Mouse (Mus musculus) brain, embryonic 18.5 days (tissue): ENCODE measurements around the gene Ccnd3.
A peak's percentile ranks its signal among the peaks of the same experiment; 100 is the strongest.

Source experiments
- DNase-seq: peaks from one replicate; pipeline ENCODE4 v3.0.0-alpha.2; 2012; ENCODE audit warnings: low read depth, low spot score

Gene Ccnd3

DNA sequence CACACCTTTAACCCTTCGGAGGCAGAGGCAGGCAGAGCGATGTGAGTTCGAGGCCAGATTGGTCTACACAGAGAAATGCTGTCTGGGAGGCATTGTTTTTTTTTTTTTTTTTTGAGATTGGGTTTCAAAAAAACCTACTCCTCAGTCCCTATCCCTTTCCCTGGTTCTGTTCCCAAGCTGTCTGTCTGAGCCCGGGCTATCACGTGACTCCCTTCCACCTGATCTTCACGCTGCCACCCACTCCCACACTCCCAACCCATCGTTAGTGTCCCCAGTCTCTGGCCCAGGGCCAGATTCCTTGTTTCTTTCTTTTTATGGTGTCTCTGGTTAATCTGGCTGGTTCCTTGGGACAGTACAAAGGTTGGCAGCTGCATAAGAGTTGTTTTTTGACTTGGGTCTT lies 46.2 kb downstream of the Ccnd3 start:
- DNase-seq = no peak

DNA sequence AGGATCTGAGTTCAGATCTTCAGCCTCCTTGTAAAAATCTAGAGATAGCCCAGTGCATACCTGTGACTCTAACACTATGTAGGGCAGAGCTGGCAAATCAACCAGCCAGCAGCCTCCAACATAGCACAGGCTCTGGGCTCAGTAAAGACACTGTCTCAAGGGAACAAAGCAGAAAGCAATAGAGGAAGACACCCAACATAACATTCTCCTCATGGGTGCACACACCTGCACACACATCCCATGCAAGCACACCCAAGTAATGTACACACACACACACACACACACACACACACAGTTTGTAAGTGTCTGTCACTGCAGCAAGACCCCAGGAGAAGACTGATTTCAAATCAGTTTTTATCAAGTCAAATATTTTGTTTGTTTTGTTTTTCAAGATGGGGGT lies 48.1 kb downstream of the Ccnd3 start:
- no peak for DNase-seq

DNA sequence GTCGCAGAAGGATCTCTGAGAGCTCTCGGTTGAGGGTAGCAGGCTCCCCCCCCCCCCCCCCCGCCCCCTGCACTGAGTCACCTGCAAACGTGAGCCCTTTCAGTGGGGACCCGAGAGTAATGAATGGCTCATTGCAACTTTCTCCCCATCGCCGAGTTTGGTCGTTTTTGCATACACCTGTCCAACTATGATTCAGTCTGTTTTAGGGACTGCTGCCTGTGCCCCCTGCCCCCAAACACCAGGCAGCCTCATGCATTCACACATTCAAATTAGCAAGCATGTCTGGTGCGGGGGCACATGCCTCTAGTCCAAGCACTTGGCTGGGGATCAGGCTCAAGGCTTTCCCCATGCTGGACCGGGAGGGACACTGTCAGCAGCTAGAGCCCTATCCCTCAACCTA lies 49.8 kb downstream of the Ccnd3 start:
- no peak for DNase-seq

DNA sequence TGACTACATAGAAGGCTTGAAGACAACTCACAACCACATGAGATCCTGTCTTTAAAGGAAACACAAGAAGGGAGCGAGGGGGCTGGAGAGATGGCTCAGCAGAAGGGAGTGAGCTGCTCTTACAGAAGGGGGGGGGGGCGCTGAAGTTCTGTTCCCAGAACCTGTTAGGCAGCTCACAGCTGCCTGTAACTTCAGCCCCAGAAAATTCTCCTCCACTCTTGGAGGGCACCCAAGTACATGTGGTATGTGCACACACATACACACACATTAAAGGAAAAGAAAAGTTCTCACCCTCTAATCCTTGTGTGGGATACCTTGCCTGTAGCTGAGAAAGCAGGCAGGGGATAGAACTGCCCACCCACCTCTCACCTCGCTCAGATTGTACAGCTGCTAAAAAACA lies 52.3 kb downstream of the Ccnd3 start:
- no peak for DNase-seq

DNA sequence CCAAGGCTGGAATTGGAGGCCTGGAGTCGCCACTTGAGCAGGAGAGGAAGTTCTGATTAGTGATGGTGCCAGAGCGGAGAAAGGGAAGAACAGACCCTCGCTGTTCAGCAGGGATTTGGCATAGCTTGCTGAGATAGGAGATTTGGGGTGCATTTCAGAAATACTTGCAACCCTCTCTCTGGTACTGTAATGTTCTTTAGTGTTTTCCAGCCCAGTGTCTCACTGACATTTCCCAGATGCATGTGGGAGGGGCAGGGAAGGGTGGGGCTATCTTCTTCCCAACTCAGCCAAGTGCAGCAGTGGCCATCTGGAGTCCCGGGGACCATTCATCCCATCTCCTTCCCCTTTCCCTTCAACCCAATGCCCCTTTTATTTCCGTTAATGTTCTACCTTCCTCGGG lies 54.9 kb downstream of the Ccnd3 start:
- no peak for DNase-seq

DNA sequence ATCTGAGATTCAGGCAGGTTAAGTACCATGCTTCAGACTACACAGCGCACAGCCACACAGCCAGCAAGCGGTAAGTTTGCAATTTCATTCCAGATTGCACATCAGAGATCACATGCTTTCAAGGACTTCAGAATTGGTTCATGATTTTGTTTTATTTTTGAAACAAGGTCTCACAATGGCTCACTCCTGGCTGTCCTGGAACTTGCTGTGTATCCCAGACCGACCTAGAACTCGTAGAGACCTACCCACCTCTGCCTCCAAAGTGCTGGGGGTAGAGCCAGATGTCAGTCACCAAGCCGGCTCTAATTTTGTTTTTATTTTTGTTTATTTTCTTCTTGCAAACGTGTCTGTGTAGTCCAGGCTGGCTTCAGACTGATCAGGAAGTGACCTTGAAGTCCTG lies 58.0 kb downstream of the Ccnd3 start:
- no peak for DNase-seq

DNA sequence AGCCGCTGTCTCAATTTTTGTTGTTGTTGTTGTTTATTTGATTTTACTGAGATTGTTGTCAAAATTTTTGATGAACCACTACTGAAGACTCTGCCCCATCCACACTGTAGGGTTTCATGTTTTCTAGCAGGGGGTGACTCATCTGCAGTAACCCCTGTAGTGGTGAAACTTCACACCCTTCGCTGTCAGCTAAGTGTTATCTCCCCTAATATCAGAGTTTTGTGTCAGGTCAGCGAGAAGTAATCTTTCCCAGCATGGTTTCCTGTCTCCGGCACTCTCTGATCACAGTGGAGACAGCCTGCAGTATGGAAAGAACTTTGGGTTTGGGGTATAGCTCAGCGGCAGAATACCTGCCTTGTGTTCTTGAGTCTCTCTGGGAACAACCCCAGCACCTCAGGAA lies 59.8 kb downstream of the Ccnd3 start:
- DNase-seq = no peak

DNA sequence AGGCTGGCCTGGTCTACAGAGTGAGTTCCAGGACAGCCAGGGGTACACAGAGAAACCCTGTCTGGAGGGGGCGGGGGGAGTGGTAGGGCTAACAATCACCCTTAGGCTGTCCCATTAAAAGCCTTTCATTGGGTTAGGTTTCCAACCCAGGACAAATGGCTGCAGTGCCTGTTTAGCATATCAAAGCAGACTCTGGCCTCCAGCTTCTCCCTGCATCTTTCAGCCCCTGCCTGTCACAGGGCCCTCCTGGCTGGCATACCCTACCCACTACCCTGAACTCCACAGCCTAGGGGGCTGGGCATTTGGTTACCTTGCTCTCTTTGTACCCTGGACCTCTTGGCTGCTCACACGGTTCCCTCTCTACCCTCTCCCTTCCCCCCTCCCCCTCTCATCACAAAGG lies 61.3 kb downstream of the Ccnd3 start:
- DNase-seq = no peak

DNA sequence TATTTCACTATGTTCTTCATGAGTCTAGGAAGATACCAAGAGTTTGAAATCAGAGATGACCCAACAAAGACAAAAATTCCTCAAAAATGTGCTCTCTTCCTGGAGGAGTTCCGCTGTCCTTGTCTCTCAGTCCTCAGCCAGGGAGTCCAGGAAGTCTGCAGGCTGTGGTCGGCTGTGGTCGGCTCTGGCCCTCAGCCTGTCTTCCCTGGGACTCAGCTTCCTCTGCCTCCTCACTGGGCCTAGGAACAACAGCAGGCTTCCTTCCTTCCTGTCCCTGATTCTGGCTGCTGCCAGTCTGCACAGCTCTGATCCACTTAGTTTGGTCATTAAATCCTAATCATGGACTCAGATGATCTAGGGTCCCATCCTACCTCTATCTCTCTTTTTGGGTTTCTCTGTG lies 62.4 kb downstream of the Ccnd3 start:
- no peak for DNase-seq

DNA sequence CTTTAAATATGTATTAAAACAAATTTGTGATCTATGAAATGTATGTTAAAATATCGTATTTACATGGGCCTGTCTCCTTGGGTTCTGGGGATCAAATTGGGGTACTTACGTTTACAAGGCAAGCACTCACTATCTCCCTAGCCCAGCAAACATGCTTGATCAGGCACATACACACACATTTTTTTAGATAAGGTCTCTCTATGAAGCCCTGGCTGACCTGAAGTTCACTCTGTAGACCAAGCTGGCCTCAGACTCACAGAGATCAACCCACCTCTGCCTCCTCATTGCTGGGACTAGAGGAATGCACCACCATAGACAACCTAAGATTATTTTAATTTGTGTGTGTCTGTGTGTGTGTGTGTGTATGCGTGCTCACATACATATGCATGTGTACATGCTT lies 63.5 kb downstream of the Ccnd3 start:
- DNase-seq = no peak

DNA sequence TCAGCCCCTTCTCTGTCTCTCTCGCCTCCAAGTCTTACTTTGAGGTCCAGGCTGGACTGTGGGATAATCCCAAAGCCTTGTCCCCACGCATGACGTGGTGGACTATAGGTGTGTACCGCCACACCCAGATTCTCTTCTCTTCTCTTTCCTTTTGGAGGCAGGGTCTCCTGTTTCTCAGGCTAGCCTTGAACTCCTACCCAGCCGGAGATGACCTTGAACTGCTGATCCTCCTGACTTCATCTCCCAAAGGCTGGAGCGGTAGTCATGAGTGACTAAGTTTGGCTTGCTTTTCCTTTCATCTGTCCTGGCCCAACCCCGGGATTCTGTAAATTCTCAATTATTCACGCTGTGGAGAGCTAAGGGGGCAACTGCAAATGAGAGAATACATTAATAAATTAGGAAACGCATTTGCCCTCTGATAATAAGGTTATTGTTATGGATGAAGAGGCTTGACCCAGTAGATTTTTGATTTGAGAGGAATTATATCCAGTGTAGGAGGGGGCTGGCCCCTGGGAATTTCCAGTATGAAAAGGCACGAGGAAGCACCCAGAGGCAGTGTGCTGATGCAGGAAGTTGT lies 64.2 kb downstream of the Ccnd3 start:
- no peak for DNase-seq

DNA sequence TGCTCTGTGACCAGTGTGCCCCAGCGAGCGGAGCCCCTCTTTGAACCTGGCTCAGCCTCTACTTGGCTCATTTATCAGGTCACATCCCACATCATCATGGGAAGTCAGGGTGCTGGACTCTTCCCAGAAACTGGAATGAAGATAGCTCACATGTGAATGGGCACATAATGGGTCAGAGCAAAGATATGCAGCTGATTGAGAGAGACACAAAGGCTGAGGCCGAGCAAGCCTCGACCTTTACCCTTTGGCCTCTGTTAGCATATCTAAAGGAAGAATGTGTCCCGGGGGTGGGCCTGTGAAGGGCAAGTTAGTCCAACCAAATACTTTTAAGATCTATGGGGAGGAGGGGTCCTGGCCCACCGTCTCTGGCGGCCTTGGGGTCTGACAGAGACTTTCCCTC lies 66.8 kb downstream of the Ccnd3 start:
- DNase-seq = no peak

DNA sequence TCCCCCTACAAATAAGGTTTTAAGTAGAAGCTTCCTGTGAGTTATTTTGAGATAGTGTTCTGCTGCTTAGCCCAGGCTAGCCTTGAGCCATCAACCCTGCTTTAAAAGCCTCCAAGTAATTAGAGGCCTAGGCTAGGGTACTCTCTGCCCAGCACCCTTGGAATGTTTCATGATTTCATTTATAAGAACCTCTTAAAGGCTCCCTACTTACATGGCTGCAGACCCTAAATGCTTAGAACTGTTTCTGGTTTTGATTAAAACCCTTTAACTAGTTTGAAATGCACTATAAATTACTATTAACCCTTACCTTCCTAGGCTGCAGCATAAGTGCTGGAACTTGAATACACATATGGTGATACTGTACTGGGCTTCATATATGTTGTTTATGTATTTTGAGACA lies 67.6 kb downstream of the Ccnd3 start:
- DNase-seq = no peak

DNA sequence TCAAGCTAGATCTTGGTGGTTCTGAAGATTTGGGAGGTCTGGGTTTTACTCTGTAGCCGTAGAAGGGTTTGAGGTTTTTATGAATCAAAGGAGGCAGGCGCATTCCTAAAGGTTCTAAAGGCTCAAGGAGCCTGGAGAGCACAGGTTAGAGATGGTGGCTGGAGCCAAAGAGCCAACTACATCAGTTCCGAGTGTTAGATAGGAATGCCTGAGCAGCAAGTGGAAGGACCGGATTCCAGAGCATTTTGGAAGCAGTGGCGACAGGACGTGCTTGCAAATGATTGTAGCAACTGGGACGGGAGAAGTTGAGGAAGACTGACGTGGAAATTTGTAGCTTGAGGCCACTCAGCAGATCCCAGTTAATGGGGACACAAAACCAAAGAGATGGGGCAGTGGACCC lies 69.2 kb downstream of the Ccnd3 start:
- DNase-seq = no peak

DNA sequence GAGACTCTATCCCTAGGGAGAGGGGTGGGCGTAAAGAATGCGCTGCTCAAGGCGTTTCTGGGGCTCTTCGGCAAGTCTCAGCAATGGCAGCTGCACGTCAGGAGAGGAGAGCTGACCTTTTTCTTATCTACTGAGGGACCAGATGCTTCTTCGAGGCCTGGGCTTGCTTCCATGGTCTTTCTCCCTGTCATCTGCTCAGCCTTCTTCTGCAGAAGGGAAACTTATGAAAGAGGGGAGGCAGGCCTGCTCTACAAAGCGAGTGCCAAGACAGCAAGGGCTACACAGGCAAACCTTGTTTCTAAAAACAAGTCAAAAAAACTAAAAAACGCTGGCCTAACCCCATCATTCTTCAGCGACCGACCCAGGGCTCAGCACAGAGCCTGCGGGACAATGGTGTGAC lies 70.0 kb downstream of the Ccnd3 start:
- no peak for DNase-seq

DNA sequence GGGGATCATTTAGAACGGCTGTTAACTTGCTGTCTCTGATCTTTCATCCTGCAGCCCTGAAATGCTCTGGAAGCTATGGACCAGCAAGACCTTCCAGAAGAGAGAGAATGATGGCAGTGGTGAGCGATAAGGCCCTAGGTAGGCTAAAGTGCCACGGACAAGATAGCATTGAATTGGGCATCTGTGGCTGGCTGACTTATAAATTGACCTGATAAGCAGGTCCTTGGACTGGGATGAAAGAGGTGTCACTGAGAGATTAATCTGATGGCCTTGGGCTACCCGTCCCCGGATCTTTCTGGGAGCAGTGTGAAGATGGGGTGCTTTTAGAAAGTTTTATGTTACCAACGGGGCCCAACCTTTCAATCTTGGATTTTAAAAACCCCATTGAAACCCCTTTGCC lies 73.8 kb downstream of the Ccnd3 start:
- DNase-seq = no peak

DNA sequence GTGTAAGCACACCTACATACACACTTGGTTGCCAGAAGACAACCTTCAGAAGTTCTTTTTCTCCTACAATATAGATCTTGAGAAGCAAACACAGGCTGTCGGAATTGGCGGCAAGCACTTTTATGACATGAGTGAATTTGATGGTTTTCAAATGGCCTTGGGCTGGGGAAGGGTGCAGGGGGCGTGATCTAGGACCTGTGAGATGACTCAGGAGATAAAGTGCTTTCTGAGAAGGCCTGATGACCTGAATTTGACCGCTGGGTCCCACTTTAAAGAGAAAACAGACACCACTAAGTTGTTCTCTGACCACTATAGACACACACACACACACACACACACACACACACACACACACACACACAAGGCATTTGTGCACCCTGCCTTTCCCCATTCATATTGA lies 76.1 kb downstream of the Ccnd3 start:
- DNase-seq = no peak

DNA sequence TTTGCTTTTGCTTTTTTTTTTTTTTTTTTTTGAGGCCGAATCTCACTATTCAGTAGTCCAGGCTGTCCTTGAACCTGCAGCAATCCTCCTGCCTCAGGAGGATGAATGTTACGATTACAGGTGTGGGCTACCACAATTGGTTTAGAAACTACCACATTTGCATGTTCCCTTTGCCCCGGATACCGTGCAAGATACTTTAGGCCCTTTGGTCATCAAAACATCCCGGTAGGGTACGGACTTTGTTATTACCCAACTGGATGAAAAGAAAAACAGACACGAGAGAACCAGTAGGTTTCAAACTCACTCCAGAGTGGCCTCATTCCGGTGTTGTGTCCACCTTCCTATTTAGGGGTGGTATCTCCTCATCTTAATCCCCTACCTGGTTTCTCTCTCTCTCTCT lies 83.7 kb downstream of the Ccnd3 start:
- no peak for DNase-seq

DNA sequence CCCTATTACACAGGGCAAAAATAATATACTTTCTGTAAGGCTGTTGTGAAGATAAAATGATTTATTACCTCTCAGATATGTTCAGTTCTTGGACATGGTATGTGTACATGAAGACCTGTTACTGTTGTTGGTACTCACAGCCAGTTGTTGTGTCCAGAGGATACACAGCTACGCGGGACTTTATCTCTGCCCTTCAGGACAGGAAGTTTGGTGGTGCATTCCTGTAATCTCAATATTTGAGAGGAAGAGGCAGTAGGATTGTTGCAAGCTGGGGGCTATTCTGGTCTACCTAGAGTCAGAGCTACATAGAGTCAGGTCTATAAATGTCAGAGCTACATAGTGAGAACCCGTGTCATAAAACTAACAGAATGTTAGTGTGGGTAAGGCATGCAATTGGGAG lies 86.2 kb downstream of the Ccnd3 start:
- DNase-seq = no peak

DNA sequence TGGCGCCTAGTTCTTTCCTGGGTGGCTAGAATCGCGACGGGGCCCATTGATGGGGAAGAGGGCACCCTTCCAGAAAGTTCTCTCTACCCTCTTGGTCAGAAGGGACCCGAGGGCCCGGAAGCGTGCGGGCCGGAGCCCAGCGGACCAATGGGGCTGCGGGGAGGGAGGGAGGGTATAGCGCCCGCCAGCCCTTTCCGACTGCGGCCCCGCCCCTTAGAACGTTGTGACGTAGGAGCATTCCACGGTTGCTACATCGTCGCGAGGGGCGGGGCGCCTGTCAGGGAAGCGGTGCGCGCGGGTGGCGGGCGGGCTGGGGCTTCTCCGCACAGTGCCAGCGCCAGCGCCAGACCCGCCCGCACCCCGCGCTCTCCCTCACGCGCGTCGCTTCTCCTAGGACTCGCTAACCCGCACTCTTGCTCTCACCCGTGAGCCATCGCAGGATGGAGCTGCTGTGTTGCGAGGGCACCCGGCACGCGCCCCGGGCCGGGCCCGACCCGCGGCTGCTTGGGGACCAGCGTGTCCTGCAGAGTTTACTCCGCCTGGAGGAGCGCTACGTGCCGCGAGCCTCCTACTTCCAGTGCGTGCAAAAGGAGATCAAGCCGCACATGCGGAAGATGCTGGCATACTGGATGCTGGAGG lies 88.5 kb downstream of the Ccnd3 start:
- peak; percentile 74 for DNase-seq

DNA sequence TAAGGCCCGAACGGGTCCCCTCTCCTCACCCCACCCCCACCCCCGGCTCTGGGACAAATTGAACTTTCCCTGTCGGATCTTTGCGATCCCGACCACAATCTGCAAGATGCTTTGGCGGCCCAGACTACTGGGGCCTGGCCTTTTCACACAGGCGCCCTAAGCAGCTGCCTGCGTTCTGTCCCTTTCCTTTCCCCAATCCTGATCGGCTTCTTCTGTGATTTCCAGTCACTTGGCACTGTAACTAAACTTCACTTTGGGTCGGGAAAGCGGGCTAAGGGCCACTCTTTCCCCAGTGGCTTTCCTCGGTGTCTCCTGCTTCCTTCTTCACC lies 89.0 kb downstream of the Ccnd3 start:
- DNase-seq = no peak

DNA sequence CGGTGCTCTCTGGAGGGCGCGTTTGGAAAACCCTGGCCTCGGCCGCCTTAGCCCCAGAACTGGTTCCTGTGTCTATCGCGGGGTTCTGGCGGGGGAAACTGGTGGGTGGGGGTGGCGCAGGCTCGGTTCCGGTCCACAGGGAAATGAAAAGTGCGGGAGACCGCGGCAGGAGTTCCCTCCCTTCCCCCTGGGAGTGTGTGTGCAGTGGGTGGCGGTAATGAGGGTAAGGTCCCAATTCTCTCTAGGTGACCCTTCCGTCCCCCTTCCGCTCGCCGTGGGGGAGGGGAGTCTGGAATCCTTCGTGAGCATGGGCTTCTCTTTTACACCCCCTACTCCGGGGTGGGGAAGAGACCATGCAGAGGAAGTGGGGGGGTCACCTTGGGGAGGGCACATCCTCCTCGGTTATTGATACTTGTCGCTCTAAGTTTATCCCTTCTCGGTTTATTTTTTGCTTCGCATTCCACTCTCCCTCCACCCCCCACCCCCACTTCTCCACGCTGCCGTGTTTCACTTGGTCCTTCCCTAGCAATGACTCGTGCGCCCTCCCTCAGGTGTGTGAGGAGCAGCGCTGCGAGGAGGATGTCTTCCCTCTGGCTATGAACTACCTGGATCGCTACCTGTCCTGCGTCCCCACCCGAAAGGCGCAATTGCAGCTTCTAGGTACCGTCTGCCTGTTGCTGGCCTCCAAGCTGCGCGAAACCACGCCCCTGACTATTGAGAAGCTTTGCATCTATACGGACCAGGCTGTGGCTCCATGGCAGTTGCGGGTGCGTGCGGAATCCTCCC lies 89.5 kb downstream of the Ccnd3 start:
- no peak for DNase-seq

DNA sequence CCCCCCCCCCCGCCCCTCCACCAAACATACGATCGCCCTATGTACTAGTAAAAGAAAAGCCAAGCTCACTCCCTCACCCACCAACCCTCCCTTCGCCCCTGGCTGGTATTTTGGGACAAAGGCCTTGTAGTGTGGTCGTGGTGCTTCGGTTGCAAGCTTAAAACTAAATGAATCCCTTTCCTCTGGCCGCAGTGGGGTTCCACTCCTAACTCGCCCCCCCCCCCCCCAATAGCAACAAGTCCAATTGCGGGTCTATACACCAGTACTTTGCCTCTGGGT lies 90.1 kb downstream of the Ccnd3 start:
- DNase-seq = no peak
